Mouse (Mus musculus): ENCODE results near the gene Kcnc4. TPM values are rescaled to one million over a fixed set of nuclear protein-coding genes. Genes with fewer than 3 reads are reported as not detected.

Kcnc4 gene
- polyA plus RNA-seq, 1 experiment from 2014 or later = 0.18 TPM

GRCm38 (mm10) chr3:107412509-107412908 is 46.8 kb downstream of the Kcnc4 start:
- WGBS = 82% methylated on average over 8 of the region's 8 CpGs
- H3K36me3 ChIP-seq = no peaks in the 10 kb centered on the region
- H3K9me3 ChIP-seq = no peaks in the 10 kb centered on the region
- H3K27ac ChIP-seq = no peak overlapping the region
- peaks cover 13% of the 10 kb centered on the region for H3K4me1 ChIP-seq
- H3K27me3 ChIP-seq (ENCODE audit: insufficient read depth, poor library complexity, severe bottlenecking) = peaks cover 9% of the 10 kb centered on the region; the same call in 1 of the 2 replicates
- no peak for DNase-seq (ENCODE audit: low spot score)
- no peak overlapping the region for H3K4me3 ChIP-seq

- no peak for DNase-seq (ENCODE audit: low spot score)
- H3K36me3 ChIP-seq = no peaks in the 10 kb centered on the region
- 40% methylated on average over 4 of the region's 4 CpGs for WGBS
- peaks cover 9% of the 10 kb centered on the region; the same call in 1 of the 2 replicates for H3K27me3 ChIP-seq (ENCODE audit: insufficient read depth, poor library complexity, severe bottlenecking)
- H3K27ac ChIP-seq = no peak overlapping the region
- no peaks in the 10 kb centered on the region for H3K9me3 ChIP-seq
- H3K4me1 ChIP-seq = peaks cover 13% of the 10 kb centered on the region
- no peak overlapping the region for H3K4me3 ChIP-seq
Observed at GRCm38 (mm10) chr3:107411669-107412068, 47.7 kb downstream of the Kcnc4 start.

- 82% methylated on average over 7 of the region's 7 CpGs for WGBS
- Histone ChIP-seq H3K27ac (no peak overlapping the region), H3K4me1 (no peaks in the 10 kb centered on the region), H3K9me3 (no peaks in the 10 kb centered on the region), H3K27me3 (ENCODE audit: insufficient read depth, poor library complexity, severe bottlenecking) (no peaks in the 10 kb centered on the region), H3K36me3 (no peaks in the 10 kb centered on the region), H3K4me3 (no peak overlapping the region)
- DNase-seq (ENCODE audit: low spot score) = peak; percentile 55
Observed at GRCm38 (mm10) chr3:107401401-107401800, 58.0 kb downstream of the Kcnc4 start.

GRCm38 (mm10) chr3:107399991-107400640 is 59.2 kb downstream of the Kcnc4 start:
- Histone ChIP-seq H3K36me3 (no peaks in the 10 kb centered on the region), H3K27me3 (ENCODE audit: insufficient read depth, poor library complexity, severe bottlenecking) (no peaks in the 10 kb centered on the region), H3K9me3 (no peaks in the 10 kb centered on the region), H3K4me3 (no peak overlapping the region), H3K4me1 (no peaks in the 10 kb centered on the region), H3K27ac (no peak overlapping the region)
- 75% methylated on average over 5 of the region's 5 CpGs for WGBS
- DNase-seq (ENCODE audit: low spot score) = peak; percentile 36

- WGBS = 57% methylated on average over 4 of the region's 4 CpGs
- H3K27ac ChIP-seq = no peak overlapping the region
- H3K36me3 ChIP-seq = no peaks in the 10 kb centered on the region
- no peaks in the 10 kb centered on the region for H3K4me1 ChIP-seq
- no peak overlapping the region for H3K4me3 ChIP-seq
- no peak for DNase-seq (ENCODE audit: low spot score)
- no peaks in the 10 kb centered on the region for H3K9me3 ChIP-seq
- H3K27me3 ChIP-seq (ENCODE audit: insufficient read depth, poor library complexity, severe bottlenecking) = no peaks in the 10 kb centered on the region
Observed at GRCm38 (mm10) chr3:107391198-107391597, 68.2 kb downstream of the Kcnc4 start.

Other genes with a start within 250 kb of the Kcnc4 start
- gene Cym, start 237.8 kb downstream of the Kcnc4 start, polyA plus RNA-seq (2016; fragmentation: Nextera tagmentation; extraction: Ambion mirVana) = not detected in 2 replicates
- gene A630076J17Rik, start 228.9 kb downstream of the Kcnc4 start, polyA plus RNA-seq (2016; fragmentation: Nextera tagmentation; extraction: Ambion mirVana) = not detected in 2 replicates
- not detected in 2 replicates for gene Prok1, start 219.8 kb downstream of the Kcnc4 start, polyA plus RNA-seq (2016; fragmentation: Nextera tagmentation; extraction: Ambion mirVana)
- 157 and 163 TPM in 2 replicates for gene Lamtor5, start 180.7 kb downstream of the Kcnc4 start, polyA plus RNA-seq (2016; fragmentation: Nextera tagmentation; extraction: Ambion mirVana)
- 1.5 and 1.7 TPM in 2 replicates for gene Slc16a4, start 168.3 kb downstream of the Kcnc4 start, polyA plus RNA-seq (2016; fragmentation: Nextera tagmentation; extraction: Ambion mirVana)
- 11.8 and 13.3 TPM in 2 replicates for gene Rbm15, start 125.9 kb downstream of the Kcnc4 start, polyA plus RNA-seq (2016; fragmentation: Nextera tagmentation; extraction: Ambion mirVana)
- 3.0 and 3.8 TPM in 2 replicates for gene Slc6a17, start 58.5 kb upstream of the Kcnc4 start, polyA plus RNA-seq (2016; fragmentation: Nextera tagmentation; extraction: Ambion mirVana)
- gene Ubl4b, start 95.5 kb upstream of the Kcnc4 start, polyA plus RNA-seq (2016; fragmentation: Nextera tagmentation; extraction: Ambion mirVana) = 0.15 TPM in 1 of 2 replicates, not detected in the other
- 2.3 and 13.0 TPM in 2 replicates for gene Alx3, start 135.5 kb upstream of the Kcnc4 start, polyA plus RNA-seq (2016; fragmentation: Nextera tagmentation; extraction: Ambion mirVana)
- not detected in 2 replicates for gene Gm10961, start 171.8 kb upstream of the Kcnc4 start, polyA plus RNA-seq (2016; fragmentation: Nextera tagmentation; extraction: Ambion mirVana)
- 45.1 and 50.1 TPM in 2 replicates for gene Strip1, start 172.1 kb upstream of the Kcnc4 start, polyA plus RNA-seq (2016; fragmentation: Nextera tagmentation; extraction: Ambion mirVana)
- gene Ahcyl1, start 237.0 kb upstream of the Kcnc4 start, polyA plus RNA-seq (2016; fragmentation: Nextera tagmentation; extraction: Ambion mirVana) = 62.2 and 71.8 TPM in 2 replicates

Measured in heart, embryonic 10.5 days (tissue).